Mouse (Mus musculus) frontal cortex, postnatal 14 days (tissue): ENCODE data around the gene Skap1.
A peak's percentile ranks its signal among the peaks of the same experiment; 100 is the strongest.

Experiments used
- DNase-seq, 2 experiments: peaks; one replicate each; pipeline ENCODE4 v3.0.0; 2022; ENCODE audit warnings: low spot score in 2 of 2

The Skap1 gene

DNA sequence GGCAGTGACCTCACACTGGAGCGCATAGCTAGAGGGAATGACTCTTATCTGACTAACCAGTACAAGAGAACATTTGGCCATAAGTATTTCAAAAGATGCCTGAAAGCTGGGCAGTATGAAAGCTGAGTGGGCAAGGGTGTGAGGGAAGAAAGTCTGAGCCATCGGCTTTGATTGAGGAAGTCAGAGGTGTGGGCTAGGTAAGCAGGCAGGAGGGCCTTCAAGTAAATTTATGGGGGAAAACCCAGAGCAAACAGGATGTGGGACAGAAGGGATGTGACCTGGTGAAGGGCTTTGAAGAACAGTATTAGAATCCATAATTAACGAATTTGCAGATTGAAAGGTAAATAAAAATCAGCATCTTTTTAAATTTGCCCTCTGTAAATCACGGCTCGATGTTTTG, 95.8 kb downstream of the Skap1 start:
- no peak for DNase-seq

- DNase-seq, result no peak
These were observed 99.7 kb downstream of the Skap1 start for GRCm38 (mm10) chr11:96564088-96564487.

DNA sequence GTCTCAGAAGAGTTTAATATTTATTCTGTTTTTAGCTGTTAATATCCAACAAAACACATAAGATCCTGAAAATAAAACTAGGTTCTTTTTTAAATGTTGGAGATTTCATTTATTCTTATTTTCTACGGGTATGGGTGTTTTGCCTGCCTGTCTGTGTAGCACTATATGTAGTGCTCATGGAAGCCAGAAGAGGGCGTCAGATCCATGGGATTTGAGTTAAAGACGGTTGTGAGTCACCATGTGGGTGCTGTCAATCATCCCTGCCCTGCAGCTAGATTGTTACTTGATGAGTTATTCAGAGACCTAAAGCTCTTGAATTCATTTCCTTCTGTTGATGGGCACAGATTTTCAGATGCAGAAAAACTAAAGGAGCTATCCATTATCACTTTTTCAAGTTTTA, 108.1 kb downstream of the Skap1 start:
- no peak for DNase-seq

DNA sequence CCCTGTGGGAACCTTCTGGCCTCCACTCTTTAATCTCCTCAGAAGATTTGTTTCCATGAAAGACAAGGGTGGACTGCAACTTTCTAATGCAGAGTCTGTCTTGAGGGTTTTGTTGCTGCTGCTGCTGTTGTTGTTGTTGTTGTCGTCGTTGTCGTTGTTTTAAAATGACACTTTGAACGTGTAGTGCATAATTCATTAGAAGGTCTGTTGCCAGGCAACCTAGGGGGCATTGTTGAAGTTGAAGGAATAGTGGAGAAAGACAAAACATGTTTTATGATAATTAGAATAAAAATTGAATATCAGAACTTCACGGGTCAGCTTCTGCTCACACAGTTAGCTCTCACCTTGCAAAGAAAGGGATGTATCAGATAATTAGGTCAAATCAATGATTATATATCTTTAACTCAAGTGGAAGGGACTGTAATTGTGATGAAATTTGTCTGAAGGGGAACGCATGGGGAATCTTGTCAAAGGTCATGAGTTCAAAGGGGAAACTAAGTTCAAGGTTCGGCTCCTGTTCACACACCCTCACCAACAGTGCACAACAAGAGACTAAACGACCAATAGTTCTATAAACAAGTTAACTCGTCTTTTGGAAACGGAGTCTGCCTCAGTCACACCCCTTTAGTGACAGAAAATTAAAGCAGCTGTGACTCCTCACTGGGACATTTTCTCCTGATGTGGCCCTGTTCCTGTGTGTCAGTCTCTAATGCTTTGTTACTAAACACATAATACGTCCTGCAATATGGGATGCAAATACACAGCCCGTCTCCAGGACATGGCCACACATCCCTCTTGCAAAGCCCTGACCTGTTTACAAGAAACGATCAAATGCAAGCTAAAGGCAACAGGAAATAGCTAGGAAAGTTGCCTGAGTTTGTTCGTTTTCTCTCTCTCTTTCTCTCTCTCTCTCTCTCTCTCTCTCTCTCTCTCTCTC, 112.4 kb downstream of the Skap1 start:
- DNase-seq, result no peak

DNA sequence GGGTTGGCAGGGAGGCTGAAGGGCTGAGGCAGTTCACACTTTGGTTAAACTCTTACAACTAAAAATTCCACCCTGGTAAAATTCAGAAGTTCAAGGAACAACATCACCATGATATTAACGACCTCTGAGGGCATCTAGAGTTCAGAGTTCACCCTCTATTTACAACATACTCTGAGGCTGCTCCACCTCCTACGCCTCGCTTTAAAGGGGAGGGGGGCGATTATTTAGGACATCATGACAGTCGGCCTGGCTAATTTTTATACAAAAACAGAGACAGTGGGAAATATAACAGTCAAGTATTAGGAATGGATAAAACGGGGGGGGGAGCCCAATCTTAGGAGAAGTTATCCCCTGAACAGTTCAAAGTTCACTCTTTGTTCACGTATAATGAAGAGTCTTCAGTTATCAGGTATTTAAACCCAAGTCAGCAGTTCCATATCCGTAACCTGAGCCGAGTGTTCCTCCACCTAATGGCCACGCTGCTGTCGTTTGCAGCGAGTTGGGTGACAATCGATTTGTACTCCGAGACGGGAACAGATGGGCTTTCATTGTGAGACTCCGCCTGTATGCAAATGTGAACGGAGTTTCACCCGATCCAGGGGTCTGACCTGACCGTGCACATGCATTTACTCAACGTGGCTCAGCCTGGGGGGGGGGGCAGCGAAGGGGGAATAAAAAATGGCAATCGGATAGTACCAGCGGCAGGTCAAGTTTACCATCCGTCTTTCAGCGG, 114.3 kb downstream of the Skap1 start:
- DNase-seq, result no peak

GRCm38 (mm10) chr11:96581604-96582384, 117.4 kb downstream of the Skap1 start:
- no peak for DNase-seq

DNA sequence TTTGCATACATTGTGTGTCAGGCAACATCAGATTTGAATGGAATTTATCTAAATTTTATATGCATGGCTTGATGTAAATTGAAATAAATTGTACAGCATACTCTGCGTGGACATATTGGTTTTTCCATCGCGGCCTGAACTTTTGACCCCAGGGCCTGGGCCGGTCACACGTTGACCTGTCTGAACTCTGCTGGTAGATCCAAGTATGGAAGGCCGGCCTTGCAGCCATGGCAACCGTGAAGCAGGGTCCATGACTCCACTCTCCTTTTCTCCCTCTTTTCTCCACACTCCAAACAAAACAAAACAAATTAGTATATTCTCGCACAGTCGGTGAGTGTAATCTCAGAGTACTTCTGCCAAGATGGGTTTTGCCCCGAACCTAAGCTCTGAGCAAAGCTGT, 118.2 kb downstream of the Skap1 start:
- no peak for DNase-seq

DNA sequence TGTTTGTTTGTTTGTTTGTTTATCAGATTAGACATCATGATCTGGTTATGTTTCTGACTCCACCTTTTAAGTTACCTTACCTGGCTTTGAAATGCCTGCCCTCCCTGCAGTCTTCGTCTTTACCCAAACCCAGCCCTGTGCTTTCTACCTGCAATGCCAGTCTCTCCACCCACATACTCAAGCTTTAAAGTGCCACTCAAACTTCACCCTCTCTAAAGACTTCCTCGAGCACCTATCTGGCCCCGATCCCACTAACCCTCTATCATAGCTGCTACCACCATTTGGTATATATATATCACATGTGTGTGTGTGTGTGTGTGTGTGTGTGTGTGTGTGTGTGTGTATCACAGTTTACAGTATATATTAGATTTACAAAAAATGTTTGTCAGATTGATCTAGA, 125.4 kb downstream of the Skap1 start:
- no peak for DNase-seq

DNA sequence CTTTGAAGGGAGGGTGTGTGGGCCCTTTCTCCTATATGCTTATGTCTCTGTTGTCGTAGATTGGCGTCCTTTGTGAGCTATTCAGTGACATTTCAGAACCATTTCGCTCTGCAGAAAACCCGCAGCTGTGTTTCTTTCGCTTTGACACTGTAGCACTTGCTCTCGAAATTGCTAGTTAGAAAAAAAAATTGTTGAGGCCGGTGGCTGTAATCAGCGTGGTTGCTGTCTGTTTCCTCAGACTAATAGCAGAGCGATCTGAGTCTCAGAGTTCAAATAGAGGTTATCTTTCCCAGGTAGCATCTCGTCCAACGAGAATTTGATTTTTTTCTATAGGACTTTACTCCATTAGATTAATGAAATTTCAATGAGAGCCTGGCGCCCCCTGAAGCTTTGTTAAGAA, 131.5 kb downstream of the Skap1 start:
- DNase-seq, result no peak

- no peak for DNase-seq
These were observed 131.9 kb downstream of the Skap1 start for GRCm38 (mm10) chr11:96596301-96596700.

- DNase-seq, result no peak
These were observed 138.4 kb downstream of the Skap1 start for GRCm38 (mm10) chr11:96602806-96603205.

DNA sequence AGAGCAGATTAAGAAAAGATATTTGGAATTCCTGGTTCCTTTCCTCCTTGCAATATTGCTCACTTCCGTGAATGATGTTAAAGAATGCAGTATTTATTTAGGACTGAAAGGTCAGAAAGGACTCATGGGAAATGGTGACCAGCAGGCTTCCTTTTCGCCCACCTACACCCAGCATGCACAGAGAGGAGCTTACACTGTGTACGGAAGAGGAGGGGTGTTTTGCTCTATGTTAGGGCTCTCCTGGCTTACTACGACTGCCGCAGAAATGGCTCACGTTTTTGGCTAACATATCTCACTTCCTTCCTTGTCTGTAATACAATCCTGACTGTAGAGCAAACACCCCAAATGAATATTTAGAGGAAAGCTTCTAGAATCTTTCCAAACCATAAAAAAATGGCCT, 139.9 kb downstream of the Skap1 start:
- no peak for DNase-seq

GRCm38 (mm10) chr11:96604751-96605450, 140.5 kb downstream of the Skap1 start:
- DNase-seq, result no peak

DNA sequence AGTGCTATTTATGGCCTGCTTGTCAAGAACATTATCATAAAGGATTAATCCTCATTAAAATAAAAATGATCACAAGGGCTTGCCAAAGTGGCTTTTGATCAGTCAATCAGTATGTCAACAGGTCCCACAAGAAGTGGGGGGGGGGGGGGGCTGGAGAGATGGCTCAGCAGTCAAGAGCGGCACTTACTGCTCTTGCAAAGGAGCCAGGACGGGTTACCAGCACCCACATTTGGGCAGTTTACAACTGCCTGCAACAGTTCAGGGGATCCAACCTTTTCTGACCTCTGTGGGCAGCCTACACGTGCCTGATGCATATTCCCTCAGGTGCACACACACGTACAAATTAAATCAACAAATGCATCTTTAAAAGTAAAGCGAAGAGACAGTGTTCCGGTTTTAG, 141.1 kb downstream of the Skap1 start:
- DNase-seq, result no peak

GRCm38 (mm10) chr11:96612596-96612995, 148.2 kb downstream of the Skap1 start:
- DNase-seq, result no peak

DNA sequence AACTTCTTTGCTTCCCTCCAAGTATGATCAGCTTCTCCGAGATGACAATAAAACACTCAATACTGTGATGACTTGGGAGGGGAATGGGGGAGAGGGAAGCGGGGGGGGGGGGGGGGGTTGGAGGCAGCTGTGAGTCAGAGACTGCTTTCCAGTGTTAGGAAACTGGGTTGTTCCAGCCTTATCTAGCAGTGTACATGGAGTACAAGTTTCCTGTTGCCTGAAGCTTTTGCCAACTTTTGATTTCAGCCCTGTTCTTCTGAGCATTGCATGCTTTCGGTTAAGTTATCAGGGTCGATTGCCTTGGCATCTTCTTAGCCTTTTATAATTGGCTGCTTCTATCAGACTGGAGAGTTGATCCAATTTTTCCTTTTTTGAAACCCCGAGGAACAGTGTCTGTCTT, 152.4 kb downstream of the Skap1 start:
- no peak for DNase-seq

DNA sequence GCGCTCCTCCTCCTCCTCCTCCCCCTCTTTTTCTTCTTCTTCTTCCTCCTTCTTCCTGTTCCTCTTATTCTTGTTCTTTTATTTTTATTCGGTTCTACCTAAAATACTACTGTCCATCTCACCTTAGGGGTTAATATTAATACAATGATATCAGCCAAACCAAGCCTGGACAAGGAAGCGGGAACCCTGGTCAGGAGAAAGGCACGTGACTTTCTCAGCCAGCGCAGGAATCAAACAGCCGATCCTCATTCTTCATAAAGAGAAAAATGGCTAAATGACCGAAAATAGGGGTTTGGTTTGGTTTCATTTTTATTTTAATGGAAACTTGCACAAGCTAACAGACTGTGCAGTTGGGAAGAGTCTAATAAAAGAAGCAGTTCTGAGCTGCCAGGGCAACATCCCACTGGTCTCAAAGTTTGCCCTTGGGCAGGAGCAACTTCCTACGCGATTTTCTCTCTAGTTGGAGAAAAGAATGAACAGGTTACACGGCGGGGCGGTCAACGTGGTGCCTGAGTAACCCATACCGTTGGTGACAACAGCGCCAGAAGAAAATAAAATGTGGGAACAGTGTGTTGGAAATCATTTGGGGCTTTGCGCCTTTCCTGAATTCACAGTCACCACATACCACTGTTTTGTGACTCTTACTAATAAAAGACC, 154.5 kb downstream of the Skap1 start:
- no peak for DNase-seq

DNA sequence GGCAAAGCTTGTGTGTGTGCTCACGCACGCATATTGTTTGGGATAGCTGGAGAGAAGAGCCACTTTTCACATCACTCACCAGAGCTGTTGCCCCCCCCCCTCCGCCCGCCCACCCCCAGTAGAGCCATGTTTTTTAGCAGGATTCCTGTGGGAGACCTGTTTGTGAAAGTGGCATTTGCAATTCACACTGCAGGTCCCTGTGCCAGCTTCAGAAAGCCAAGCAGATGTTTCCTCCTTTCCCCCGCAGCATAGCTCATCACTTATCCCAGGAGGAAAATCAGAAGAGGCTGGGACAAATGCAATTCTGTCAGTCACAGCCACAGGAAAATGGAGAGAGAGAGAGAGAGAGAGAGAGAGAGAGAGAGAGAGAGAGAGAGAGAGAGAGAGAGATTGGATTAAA, 155.2 kb downstream of the Skap1 start:
- no peak for DNase-seq

GRCm38 (mm10) chr11:96620006-96620405, 155.6 kb downstream of the Skap1 start:
- no peak for DNase-seq

DNA sequence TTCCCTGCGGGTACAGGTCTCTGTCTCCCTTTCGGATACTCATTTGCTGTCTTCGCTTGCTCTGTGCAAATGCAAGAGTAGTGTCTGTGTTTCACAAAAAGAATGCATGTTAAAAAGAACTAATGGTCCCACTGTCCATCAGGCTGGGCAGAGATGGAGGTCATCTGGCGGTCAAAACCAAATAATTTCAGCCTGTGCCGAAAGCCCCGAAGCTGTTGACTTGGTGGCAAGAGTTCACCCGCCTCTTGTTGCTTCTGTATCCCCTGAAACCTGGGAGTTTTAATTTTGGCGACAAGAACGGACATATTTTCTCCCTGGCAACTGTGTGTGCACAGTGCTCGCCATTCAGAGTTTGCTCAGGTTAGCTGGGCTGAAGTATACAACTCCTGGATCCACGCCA, 156.3 kb downstream of the Skap1 start:
- DNase-seq, result no peak

DNA sequence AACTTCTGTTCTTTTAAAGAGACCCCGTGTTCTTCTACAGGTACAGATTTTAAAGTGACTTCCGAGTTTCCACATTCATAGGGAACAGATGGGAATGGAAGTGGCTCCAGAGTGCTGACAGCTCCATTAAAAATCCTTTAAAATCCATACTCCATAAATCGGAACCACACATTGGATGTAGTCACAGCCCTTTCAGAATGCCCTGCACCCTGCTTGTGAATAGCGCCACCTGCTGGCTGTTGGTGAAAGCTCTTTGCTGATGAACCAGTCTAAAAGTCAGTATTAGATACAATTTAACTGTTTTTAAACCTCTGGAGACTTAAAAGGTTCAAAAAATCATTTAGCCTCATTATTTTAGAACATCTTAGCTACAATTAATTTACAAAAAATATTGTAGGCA, 156.8 kb downstream of the Skap1 start:
- DNase-seq, result peak; percentile 27 to 64
